Mouse (Mus musculus) natural killer cell, adult 2 months (primary cell): ENCODE data around the gene Tm9sf4.

Source experiments
- DNase-seq, 2 experiments: peaks; one replicate each; pipeline ENCODE4 v3.0.0; 2022; ENCODE audit warnings: low spot score in 2 of 2

The Tm9sf4 gene

GRCm38 (mm10) chr2:153160844-153161683 is at the start of gene Tm9sf4:
Gene Tm9sf4 (plus strand): TSS chr2:153161303.
- DNase-seq, result peak; percentile 91

GRCm38 (mm10) chr2:153115679-153116081 is 45.4 kb upstream of the Tm9sf4 start:
- DNase-seq, result no peak

- peak in 1 of 2 experiments; percentile 22 for DNase-seq
These were observed 44.0 kb upstream of the Tm9sf4 start for GRCm38 (mm10) chr2:153117051-153117486.

GRCm38 (mm10) chr2:153119488-153119887 is 41.6 kb upstream of the Tm9sf4 start:
- no peak for DNase-seq

- DNase-seq, result peak in 1 of 2 experiments; percentile 47
These were observed 41.0 kb upstream of the Tm9sf4 start for GRCm38 (mm10) chr2:153120126-153120525.

GRCm38 (mm10) chr2:153121821-153122615 is 39.1 kb upstream of the Tm9sf4 start:
- DNase-seq, result peak in 1 of 2 experiments; percentile 44

- DNase-seq, result no peak
These were observed 38.4 kb upstream of the Tm9sf4 start for GRCm38 (mm10) chr2:153122701-153123100.

GRCm38 (mm10) chr2:153125875-153126274 is 35.2 kb upstream of the Tm9sf4 start:
- no peak for DNase-seq

GRCm38 (mm10) chr2:153131019-153131418 is 30.1 kb upstream of the Tm9sf4 start:
- peak in 1 of 2 experiments; percentile 28 for DNase-seq

GRCm38 (mm10) chr2:153134237-153134636 is 26.9 kb upstream of the Tm9sf4 start:
- no peak for DNase-seq

- no peak for DNase-seq
These were observed 24.9 kb upstream of the Tm9sf4 start for GRCm38 (mm10) chr2:153136211-153136610.

- no peak for DNase-seq
These were observed 21.9 kb upstream of the Tm9sf4 start for GRCm38 (mm10) chr2:153139158-153139557.

- no peak for DNase-seq
These were observed 21.0 kb upstream of the Tm9sf4 start for GRCm38 (mm10) chr2:153139996-153140613.

GRCm38 (mm10) chr2:153142620-153143199 is 18.4 kb upstream of the Tm9sf4 start:
- peak in 1 of 2 experiments; percentile 49 for DNase-seq

- DNase-seq, result no peak
These were observed 15.8 kb upstream of the Tm9sf4 start for GRCm38 (mm10) chr2:153145346-153145745.

GRCm38 (mm10) chr2:153147236-153147635 is 13.9 kb upstream of the Tm9sf4 start:
- DNase-seq, result no peak

GRCm38 (mm10) chr2:153147715-153148114 is 13.4 kb upstream of the Tm9sf4 start:
- DNase-seq, result peak; percentile 54 to 72

- DNase-seq, result no peak
These were observed 11.4 kb upstream of the Tm9sf4 start for GRCm38 (mm10) chr2:153149742-153150141.

GRCm38 (mm10) chr2:153151026-153151425 is 10.1 kb upstream of the Tm9sf4 start:
- DNase-seq, result no peak

GRCm38 (mm10) chr2:153151926-153152665 is 9.0 kb upstream of the Tm9sf4 start:
- DNase-seq, result peak; percentile 42 to 50

- DNase-seq, result no peak
These were observed 8.1 kb upstream of the Tm9sf4 start for GRCm38 (mm10) chr2:153153033-153153450.
